Mouse (Mus musculus) E14TG2a.4 (cell line): Measurements from ENCODE around the gene Slc2a9.

Experiments used
- H3K27me3 ChIP-seq: 2 replicates; pipeline ENCODE4 v1.6.1; 2014; ENCODE audit warnings: low read length, control low read depth; ENCODE audit not compliant: insufficient read depth
- H3K36me3 ChIP-seq: 2 replicates; pipeline ENCODE4 v1.6.1; 2014; ENCODE audit warnings: low read length, control low read depth; ENCODE audit not compliant: insufficient read depth
- H3K4me1 ChIP-seq: replicated peaks from 2 replicates; pipeline ENCODE4 v1.6.1; 2014; ENCODE audit warnings: low read depth, low read length, control low read depth
- H3K4me3 ChIP-seq: replicated peaks from 2 replicates; pipeline ENCODE4 v1.5.1; 2014; ENCODE audit warnings: mild to moderate bottlenecking, low read length
- H3K9me3 ChIP-seq: 2 replicates; pipeline ENCODE4 v1.6.1; 2014; ENCODE audit warnings: low read length, control low read depth
- CTCF ChIP-seq: conservative IDR thresholded peaks from 2 replicates; pipeline ENCODE4 v1.5.1; 2014; ENCODE audit warnings: low read length
- NANOG ChIP-seq: IDR thresholded peaks from 2 replicates; pipeline ENCODE4 v1.6.1; 2014; ENCODE audit warnings: borderline replicate concordance, low read length, mixed read lengths
- POU5F1 ChIP-seq: IDR thresholded peaks from 2 replicates; pipeline ENCODE4 v1.6.1; 2014; ENCODE audit warnings: low read length, borderline replicate concordance

Gene Slc2a9

DNA sequence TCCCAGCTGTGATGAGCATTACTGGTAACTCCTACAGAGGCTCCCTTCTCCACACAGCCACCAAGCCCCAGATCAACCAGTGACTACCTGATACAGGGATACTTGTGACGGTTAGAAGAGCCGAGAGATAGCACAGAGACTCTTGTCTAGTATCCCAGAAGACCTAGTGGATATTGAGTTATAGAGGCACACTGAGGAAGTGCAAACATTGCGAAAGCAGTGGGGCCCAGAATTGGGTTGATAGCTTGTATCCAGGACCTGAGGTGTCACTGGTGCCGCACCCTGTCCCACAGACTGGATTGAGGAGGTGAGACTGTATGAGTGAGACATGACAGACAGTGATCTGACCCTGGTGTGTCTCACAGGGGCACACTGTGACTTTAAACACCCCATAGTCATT, at the start of gene Slc2a9:
Slc2a9 (minus strand) TSS at position 152 of the 400 bp plus-strand sequence.
- TF ChIP-seq CTCF = no peak
- no peak for TF ChIP-seq POU5F1

DNA sequence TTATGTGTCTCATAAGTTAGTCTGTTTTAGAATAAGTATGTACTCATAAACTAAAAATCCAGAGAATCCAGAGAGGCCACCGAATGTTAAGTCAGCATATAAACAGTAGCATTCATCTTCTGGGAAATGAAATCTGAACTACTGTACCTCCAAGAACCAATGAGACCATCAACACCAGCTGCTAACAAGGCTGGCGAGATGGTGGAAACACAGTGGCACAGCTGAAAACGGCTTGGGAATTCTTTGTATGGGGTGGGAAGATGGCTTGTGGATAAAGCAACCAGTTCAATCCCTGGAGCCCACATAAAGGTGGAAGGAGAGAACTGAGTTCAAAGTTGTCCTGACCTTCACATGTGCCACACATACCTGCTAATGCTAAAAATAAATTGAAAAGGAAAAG, 49.7 kb upstream of the Slc2a9 start:
- no peak overlapping the region for H3K4me3 ChIP-seq
- no peaks in the 10 kb centered on the region for H3K9me3 ChIP-seq
- H3K4me1 ChIP-seq = peaks cover 93% of the 10 kb centered on the region
- H3K36me3 ChIP-seq = peaks cover 100% of the 10 kb centered on the region
- TF ChIP-seq NANOG (no peak), POU5F1 (no peak)
- no peaks in the 10 kb centered on the region for H3K27me3 ChIP-seq

More for the DNA sequence above, at the start of gene Slc2a9:
- Histone ChIP-seq H3K4me1 (no peaks in the 10 kb centered on the region; the same call in 1 of the 2 replicates), H3K27me3 (no peaks in the 10 kb centered on the region), H3K4me3 (no peak within 1 kb of the TSS), H3K36me3 (no peaks in the 10 kb centered on the region), H3K9me3 (no peaks in the 10 kb centered on the region)

- peaks cover 84% of the 10 kb centered on the region for H3K4me1 ChIP-seq
- TF ChIP-seq CTCF (no peak), NANOG (no peak), POU5F1 (no peak)
- H3K9me3 ChIP-seq = no peaks in the 10 kb centered on the region
- no peaks in the 10 kb centered on the region for H3K27me3 ChIP-seq
- no peak overlapping the region for H3K4me3 ChIP-seq
- H3K36me3 ChIP-seq = peaks cover 100% of the 10 kb centered on the region
Measured at GRCm38 (mm10) chr5:38550221-38550768, 47.4 kb upstream of the Slc2a9 start.

GRCm38 (mm10) chr5:38549461-38549909, 46.5 kb upstream of the Slc2a9 start:
- Histone ChIP-seq H3K36me3 (peaks cover 100% of the 10 kb centered on the region), H3K4me1 (peaks cover 79% of the 10 kb centered on the region), H3K27me3 (no peaks in the 10 kb centered on the region), H3K9me3 (no peaks in the 10 kb centered on the region), H3K4me3 (no peak overlapping the region)
- TF ChIP-seq POU5F1 (no peak), CTCF (no peak), NANOG (no peak)

- Histone ChIP-seq H3K27me3 (no peaks in the 10 kb centered on the region), H3K4me3 (no peak overlapping the region), H3K36me3 (peaks cover 100% of the 10 kb centered on the region), H3K9me3 (no peaks in the 10 kb centered on the region), H3K4me1 (peaks cover 59% of the 10 kb centered on the region)
- TF ChIP-seq POU5F1 (no peak), CTCF (no peak), NANOG (no peak)
Measured at GRCm38 (mm10) chr5:38547375-38547774, 44.4 kb upstream of the Slc2a9 start.

GRCm38 (mm10) chr5:38544423-38545415, 41.8 kb upstream of the Slc2a9 start:
- Histone ChIP-seq H3K9me3 (no peaks in the 10 kb centered on the region), H3K27me3 (no peaks in the 10 kb centered on the region), H3K4me1 (peaks cover 32% of the 10 kb centered on the region), H3K36me3 (peaks cover 100% of the 10 kb centered on the region), H3K4me3 (no peak overlapping the region)
- TF ChIP-seq NANOG (no peak), CTCF (no peak), POU5F1 (no peak)

GRCm38 (mm10) chr5:38543496-38544217, 40.7 kb upstream of the Slc2a9 start:
- peaks cover 22% of the 10 kb centered on the region for H3K4me1 ChIP-seq
- no peaks in the 10 kb centered on the region for H3K27me3 ChIP-seq
- TF ChIP-seq POU5F1 = no peak
- TF ChIP-seq CTCF = no peak
- no peak for TF ChIP-seq NANOG

DNA sequence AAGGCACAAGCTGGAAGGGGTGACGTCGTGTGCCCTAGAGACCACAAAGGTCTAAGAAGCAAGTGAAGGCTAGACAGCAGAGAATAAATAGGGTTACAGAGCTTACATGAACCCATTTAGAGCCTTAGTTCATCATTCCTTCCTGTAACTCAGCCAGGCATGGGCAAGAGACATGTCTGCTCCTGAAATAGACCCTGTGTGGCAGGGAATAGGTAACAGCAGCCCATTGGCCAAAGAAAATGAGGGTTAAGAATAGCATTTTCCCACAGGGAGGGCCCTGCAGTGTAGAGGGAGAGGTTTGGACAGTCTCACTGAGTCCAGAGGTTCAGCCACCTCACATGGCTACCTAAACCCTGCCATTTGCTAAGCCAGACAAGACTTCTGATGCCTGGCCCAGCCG, 38.8 kb upstream of the Slc2a9 start:
- Histone ChIP-seq H3K4me1 (peaks cover 8% of the 10 kb centered on the region), H3K9me3 (no peaks in the 10 kb centered on the region), H3K27me3 (no peaks in the 10 kb centered on the region), H3K36me3 (peaks cover 100% of the 10 kb centered on the region), H3K4me3 (no peak overlapping the region)
- TF ChIP-seq CTCF = no peak
- TF ChIP-seq POU5F1 = no peak
- TF ChIP-seq NANOG = no peak

More at GRCm38 (mm10) chr5:38543496-38544217, 40.7 kb upstream of the Slc2a9 start:
- H3K4me3 ChIP-seq = no peak overlapping the region
- no peaks in the 10 kb centered on the region for H3K9me3 ChIP-seq
- peaks cover 100% of the 10 kb centered on the region for H3K36me3 ChIP-seq
